Mouse (Mus musculus): Measurements from ENCODE around the gene Zup1.
"Not testable (repeated sequence)": the region's sequence is repeated elsewhere in the genome, so short reads cannot be mapped to it uniquely, and the experiment has no call there.

- not testable (repeated sequence) for TF ChIP-seq GATA1, TAL1 (IDR thresholded peaks at IDR 0.05; ENCODE audit: low read length)
These were observed 45.6 kb upstream of the Zup1 start for GRCm38 (mm10) chr10:33996686-33997085.
